Mouse (Mus musculus) left cerebral cortex, postnatal 14 days (tissue): Measurements from ENCODE around the gene Sox5. TPM values are rescaled to one million over a fixed set of nuclear protein-coding genes. Genes with fewer than 3 reads are reported as not detected.
A peak's percentile ranks its signal among the peaks of the same experiment; 100 is the strongest.

Source experiments
- DNase-seq, 2 experiments: peaks; one replicate each; pipeline ENCODE4 v3.0.0; 2021 to 2022; ENCODE audit warnings: low spot score in 2 of 2, mixed read lengths in 1 of 2
- intact Hi-C: fragments of 180-260 bp; cut with DNase I; formaldehyde crosslinking; loops from one replicate; pipeline ENCODE4 v1.15.1; 2025
- total RNA-seq, 2 experiments: library from RNA; stranded (reverse); gene quantifications; 2 replicates each; pipeline ENCODE4 v1.2.3; 2021

Sox5 gene
- total RNA-seq, 2 experiments from 2014 or later = 63.8 to 68.3 TPM

DNA sequence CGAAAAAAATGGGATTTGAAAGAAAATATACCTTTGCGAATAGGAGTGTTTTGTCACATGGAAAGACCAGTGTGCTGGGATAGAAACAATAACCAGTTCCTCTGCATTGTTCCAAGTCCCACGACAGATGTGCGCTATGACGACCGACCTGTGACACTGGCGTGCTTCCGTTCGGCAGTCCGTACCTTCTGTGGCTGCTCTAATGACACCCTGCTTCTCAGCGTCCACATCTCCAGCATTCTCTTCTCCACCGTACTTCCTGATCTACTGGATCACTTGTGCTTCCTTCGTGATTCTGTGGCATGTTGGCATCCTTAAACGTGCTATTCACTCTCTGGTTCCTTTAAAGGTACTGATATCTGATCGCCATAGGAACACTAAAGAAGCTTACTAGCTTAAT is 401.6 kb downstream of the Sox5 start:
- intact Hi-C loops = no loop called here
- DNase-seq = no peak

DNA sequence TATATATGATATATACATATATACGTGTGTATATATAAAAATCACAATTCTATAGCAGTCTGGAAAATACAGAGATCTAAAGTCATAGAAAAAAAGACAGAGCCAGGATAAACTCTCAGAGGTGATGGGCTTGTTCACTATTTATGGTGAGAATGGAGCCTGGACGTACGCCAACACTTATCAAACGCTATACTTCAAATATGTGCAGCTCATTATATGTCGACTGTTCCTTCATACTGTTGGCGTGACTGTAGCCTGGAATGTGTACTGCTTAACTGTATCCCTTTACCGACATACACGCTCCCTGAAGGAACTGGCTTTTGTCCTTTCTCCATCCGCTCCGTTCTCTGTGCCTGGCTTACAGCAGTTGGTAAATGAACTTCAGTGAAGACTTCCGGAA is 407.0 kb downstream of the Sox5 start:
- DNase-seq = no peak
- intact Hi-C loops = no loop called here

DNA sequence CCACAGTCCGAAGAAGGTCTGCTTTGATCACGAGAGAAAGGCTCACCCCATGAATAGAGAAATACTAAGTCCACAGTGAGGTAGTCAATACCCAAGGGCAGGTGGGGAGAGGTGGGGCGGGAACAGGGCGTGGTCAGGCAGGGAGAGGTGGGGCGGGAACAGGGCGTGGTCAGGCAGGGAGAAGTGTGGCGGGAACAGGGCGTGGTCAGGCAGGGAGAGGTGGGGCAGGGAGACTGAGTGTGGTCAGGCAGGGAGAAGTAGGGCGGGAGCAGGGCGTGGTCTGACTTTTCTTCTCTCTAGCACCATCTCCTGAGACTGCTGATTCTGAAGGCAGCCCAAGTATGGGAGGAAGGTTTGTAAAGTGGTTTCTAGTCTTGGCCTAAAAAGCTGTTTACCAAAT is 411.1 kb downstream of the Sox5 start:
- DNase-seq = no peak
- intact Hi-C loops = no loop called here

DNA sequence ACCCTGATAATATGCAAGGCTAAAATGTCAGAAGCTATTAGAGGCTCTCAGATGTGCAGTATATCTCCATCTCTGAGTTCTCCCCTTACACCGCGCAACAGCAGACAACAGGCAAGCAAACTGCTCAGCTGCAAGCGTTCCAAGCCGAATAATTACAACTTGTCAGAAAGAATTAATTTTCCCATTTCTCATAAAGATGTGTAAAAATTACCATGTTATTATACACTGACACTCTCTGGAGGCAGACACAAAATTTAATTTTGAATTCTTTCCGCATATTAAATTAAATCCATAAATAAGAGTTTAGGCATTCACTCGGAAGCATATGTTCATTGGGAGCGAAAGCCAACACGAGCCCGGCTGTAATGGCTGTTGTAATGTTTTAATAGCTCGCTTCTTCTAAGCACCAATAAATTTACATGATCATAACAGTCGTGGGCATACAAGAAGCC is 414.1 kb downstream of the Sox5 start:
- no peak for DNase-seq

DNA sequence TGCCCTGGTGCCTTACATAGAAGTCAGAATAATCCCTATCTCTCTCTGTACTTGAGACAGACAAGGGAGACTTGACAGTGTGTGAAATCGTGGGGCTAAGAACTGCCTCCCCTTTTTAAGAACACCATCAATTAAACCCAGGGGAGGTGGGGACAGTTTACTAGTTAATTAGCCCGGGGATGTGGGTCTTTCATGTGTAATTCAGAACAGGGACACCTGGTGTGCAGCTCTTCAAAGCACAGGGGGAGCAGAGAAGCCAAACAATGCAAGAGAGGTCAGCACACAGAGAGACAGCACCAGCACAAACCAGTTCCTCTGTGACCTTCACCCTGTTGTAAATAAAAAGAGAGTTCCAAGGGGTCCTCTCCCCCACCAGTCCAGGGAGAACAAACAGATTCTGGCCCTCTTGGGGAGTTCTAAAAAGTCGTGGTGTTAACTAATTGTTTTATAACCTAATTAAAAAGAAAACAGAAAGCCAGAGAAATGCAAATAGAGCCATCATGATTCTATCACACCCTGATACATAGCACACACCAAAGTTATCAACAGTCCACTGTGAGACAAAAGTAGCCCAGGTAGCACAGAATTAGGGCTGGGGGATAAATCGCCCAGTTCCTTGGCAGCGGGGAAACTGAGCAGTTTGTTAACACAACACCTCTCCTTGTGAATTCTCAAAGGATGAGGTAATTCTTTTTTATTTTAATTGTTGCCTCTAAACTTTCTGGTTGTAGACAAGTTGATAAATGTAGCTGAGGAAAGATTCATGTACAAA is 420.3 kb downstream of the Sox5 start:
- intact Hi-C loops = no loop called here
- no peak for DNase-seq

More for the DNA sequence above, 414.1 kb downstream of the Sox5 start:
- intact Hi-C loops = no loop called here

DNA sequence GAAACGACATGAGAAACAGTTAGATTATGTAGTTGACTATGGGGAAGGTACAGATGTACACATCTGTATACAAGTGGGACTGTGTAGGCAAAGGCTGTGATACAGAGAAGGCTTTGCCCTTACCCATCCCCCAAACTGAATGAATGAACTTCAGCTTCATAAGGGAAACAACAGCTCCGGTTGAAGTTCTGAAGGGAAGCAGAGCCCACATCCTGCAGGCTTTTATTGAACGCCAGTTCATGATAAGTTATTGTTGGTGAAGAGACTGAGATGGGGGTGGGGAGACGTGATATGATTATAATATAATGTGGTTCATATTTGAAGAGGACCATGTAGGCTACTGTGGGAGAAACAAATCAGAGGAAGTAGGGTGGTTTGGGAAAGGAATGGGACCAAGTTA is 424.7 kb downstream of the Sox5 start:
- no peak for DNase-seq
- intact Hi-C loops = no loop called here

DNA sequence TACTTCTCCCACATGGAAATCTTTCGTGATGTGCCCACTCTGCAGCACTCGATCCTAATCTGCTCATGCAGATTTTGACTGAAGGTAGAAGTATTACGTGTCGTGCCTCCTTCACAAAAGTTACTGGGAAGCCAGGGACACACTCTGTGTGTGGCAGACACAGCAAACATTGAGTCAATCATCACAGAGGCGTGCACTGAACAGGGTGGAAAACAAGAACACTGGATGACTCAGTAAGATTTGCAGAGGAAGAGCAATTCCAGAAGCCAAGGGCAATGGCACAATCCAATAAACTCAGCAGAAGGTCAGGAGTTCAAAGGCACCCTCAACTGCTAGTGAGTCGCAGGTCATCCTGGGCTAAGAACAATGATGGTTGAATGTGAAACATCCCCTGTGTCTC is 430.7 kb downstream of the Sox5 start:
- no peak for DNase-seq
- intact Hi-C loops = no loop called here

DNA sequence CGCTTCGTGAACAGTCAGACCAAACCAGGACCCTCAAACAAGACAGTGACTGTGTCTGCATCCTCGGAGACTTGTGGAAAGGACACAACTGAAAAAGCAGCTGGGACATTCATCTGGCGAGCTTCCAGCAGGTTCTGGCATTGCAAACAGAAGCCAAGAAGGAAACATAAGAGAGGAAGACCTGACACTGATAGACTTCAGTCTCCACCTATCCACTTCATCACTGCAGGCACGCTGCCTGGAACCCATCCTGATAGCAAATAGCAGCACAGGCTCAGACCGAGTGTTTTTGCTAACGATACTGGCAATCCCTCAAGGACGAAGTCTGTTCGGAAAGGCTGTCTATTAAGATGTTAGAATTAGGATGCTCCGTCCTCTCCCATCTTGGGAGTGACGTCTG is 438.4 kb downstream of the Sox5 start:
- intact Hi-C loops = no loop called here
- peak; percentile 21 to 42 for DNase-seq

DNA sequence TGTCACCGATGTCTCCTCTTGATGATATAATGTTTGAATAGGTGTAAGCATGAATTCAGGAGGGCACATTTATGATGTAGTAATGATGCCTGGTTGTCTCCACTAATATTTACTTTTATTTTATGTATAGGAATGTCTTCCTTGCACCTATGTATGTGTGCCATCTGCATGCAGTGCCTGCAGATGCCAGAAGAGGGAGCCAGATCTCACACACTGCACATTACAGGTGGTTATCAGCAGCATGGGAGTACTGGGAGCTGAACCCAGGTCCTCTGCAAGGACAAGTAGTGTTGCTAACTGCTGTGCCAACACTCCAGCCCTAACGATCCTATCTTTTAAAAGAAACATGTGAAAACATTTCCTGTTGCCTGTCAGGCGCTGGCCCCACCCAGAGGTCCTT is 442.2 kb downstream of the Sox5 start:
- no peak for DNase-seq
- intact Hi-C loops = loop anchor here (10.0 kb wide), 1 partner anchor 625 kb away; no protein-coding TSS in a partner anchor

DNA sequence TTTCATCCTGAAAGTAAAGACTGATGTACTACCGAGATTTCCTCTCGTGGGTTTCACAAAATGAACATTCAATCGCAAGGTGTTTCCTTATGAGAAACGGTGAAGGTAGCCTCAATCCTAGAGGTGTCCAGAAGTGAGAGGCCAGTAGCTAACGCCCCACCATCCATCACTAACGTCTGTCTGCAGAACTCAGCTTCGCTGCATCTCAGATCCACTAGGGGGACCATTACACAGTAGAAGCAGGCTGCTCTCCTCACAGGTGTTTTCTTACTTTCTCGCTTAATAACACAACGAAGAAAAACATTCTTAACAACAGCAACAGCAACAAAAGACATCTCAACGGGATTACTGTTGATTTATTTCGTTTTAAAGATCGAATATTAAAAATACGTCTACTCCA is 442.8 kb downstream of the Sox5 start:
- intact Hi-C loops = loop anchor here (10.0 kb wide), 1 partner anchor 626 kb away; no protein-coding TSS in a partner anchor
- peak; percentile 31 to 44 for DNase-seq

DNA sequence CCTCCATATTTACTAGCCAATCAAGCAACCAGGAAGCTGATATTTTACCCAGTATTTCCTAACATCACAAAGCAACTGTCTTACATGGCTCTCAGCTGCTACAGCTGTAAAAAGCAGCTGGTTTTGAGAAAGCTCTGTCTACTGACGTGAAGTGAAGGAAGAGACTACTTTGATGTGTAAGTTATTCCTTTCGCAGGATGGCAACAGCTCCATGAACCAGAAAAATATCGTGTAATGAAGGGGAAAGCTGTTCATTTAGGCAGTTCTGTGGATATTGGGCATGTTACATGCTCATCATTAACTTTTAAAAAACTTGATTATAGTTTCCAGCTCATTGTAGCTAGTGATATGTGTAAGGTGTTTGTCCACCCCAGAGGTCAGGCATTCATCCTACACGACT is 443.6 kb downstream of the Sox5 start:
- intact Hi-C loops = loop anchor here (10.0 kb wide), 1 partner anchor 627 kb away; no protein-coding TSS in a partner anchor
- DNase-seq = no peak

DNA sequence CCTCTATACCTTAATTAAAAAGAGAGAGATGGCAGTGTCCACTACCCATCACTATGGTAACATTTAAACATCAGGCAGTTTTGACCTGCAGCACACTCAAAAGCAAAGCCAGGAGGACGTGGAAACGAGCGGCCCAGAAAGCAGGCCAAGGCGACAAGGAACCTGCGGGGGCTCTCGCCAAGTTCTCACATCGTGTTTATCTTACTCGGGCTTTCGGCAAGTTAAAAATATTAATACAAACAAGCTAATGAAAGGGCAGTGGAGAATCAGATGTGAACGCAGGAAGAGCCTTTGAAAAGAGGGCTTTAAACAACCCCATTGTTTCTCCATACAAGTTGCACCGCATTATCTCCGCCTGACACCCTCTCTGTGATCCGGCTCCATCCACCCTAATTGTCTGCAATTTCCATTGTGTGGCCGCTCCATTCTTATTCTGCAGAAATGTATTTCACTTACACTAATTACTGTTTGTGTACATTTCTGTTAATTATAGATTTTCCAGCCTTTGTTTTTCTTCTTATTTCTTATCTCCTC is 444.3 kb downstream of the Sox5 start:
- intact Hi-C loops = loop anchor here (10.0 kb wide), 1 partner anchor 627 kb away; no protein-coding TSS in a partner anchor
- DNase-seq = no peak

DNA sequence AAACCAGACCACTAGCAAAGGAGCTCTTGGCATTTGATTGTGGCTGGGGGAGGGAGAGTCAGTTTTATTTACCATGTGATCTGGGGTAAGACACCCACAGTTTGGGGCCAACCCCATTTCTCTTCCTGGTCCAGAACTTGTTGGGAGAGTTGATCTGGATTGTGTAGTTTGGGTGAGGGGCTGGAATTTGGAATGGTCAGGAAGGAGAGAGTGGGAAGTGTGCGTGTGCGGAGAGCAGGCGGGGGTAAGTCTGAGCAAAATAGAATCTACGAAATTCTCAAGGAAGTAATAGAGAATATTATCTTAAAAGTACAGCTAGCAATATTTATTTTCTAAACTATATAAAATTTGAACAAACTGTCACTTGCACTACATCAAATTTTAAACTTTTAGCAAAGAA is 445.0 kb downstream of the Sox5 start:
- no peak for DNase-seq
- intact Hi-C loops = loop anchor here (10.0 kb wide), 1 partner anchor 628 kb away; no protein-coding TSS in a partner anchor

DNA sequence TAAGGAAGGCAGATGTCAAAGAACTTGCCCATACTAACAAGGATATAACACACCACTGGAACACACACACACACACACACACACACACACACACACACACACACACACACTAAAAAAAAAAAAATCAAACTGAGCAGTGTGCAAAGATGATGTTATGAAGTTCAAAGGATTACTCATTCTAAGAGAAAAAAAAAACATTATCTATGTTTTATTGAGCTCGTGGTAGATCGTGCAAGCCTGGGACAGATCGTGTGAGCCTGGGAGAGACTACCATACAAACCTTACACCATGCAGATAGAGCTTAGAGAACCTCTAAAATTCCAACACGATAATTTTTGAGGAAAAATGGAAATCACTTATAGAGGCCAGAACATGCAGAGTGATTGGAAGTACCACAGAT is 448.6 kb downstream of the Sox5 start:
- intact Hi-C loops = loop anchor here (10.0 kb wide), 1 partner anchor 632 kb away; no protein-coding TSS in a partner anchor
- DNase-seq = no peak

DNA sequence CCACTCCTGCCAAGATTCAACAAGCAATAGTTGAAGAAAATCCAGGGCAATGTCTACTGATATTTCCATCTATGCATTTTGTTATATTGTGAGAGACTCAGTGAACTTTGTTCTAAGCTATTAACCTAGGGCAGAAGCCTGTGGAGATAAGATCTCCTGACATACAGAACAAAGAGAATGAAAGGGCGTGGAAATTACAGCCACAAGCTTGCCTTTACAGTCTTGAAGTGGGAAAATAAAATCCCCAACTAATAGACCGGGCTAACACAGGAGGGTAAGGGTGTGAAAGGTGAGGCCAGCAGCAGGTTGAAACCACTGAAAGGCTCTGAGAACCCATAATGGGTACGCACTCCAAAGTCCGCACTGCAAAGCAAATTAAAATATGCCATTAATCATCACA is 449.8 kb downstream of the Sox5 start:
- intact Hi-C loops = loop anchor here (10.0 kb wide), 1 partner anchor 633 kb away; no protein-coding TSS in a partner anchor
- DNase-seq = no peak

DNA sequence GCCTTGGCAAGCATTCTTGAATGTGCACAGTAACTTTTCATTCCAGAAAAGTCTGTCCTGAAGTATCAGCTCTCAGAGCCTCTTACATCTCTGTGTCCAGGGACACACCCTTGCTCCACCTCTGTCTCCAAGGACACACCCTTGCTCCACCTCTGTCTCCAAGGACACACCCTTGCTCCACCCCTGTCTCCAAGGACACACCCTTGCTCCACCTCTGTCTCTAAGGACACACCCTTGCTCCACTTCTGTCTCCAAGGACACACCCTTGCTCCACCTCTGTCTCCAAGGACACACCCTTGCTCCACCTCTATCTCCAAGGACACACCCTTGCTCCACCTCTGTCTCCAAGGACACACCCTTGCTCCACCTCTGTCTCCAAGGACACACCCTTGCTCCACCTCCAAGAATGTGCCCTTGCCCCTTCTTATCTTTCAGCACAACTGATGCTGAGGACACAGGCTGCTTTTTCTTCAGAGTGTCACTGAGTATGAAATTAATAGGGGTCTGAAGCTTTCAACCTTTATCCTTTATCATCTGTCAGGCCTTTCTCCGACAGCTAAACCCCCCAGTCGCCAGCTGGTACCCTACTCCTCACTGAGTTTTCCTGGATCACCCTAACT is 452.4 kb downstream of the Sox5 start:
- intact Hi-C loops = no loop called here

DNA sequence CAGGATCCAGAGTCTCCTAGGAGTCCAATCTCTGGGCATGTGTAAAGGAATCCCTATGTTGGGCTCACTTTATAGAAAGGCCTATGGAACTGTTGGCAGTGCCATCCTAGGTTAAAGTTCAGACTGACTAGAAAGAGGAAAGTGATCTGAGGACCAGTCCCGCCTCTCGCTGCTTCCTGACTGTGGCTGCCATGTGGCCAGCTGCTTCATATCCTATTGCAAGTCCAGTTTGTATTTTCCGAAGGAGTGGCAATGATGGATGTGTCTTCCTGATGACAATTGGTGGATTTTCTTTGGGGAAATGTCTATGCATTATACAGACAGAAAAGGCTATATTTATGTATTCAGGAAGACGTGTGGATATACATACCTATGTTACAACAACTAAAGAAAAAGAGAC is 453.0 kb downstream of the Sox5 start:
- intact Hi-C loops = no loop called here
- DNase-seq = no peak

More for the DNA sequence above, 452.4 kb downstream of the Sox5 start:
- no peak for DNase-seq

DNA sequence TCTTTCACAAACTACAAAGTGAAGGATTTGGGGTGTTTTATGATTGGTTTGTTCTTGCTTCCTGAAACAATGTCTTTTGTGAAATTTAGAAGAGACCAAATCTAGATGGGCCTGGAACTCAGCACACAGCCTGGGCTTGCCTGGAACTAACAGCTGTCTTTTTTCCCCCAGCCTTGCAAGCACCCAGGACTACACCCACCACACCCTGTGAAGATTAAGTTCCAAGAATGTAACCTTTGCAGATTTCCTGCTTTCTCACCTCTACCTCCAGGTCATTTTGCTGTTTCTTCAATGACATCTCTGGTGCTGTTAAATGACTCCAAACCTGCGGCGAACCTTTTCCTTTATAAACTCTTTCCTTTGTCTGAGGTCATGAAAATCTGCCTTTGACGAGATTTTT is 455.0 kb downstream of the Sox5 start:
- intact Hi-C loops = no loop called here
- DNase-seq = no peak

DNA sequence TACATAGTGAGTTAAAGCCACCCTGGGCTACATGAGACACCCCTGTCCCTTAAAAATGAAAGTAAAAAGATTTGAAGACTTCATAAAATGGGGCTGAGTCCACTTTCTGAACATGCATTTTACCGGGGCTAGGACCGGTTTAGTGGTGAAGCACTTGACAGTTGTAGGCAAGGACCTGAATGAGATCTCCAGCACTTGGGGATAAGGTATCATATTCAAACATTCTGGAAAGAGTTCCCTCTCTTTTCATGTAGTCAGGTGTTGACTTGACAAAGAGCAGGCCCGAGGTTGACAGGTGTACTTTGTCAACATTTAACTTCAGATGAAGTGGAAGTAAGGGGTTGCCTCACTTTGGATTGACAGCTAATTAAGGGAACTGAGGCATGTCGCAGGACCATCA is 458.4 kb downstream of the Sox5 start:
- intact Hi-C loops = no loop called here

DNA sequence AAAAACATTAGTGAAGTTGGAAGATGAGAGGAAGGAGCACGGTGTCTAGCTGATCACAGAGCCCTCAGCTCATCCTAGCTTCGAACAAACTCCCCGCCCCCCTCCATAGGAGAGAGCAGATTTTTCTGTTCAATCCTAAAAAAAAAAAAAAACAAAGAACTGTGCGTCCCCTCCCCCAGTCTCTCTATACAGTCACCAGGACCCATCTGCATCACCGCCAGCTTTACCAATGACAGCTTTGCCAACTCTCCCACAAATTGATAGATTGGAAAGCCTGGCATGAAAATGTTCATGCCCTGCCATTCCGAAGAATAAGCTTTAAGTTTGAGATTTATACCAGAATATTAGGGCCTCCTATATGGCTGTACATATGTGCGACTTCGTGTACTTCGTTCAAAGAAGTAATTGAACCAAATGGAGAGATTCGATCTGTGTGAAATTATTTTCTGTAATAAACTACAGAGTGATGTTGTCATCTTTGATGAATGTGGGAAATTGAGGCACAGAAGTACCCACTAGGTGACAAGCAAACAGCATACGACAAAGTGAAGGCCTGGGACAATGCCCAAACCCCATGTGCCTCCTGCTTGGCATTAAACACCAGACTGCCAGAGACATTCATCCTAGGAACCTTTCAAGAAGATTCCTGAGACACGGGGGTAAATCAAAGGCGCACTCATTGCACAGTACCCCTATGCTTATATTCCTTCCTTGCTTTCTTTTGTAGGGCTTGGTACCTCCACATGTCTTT is 459.3 kb downstream of the Sox5 start:
- intact Hi-C loops = no loop called here
- DNase-seq = no peak

More for the DNA sequence above, 458.4 kb downstream of the Sox5 start:
- no peak for DNase-seq
